Mouse (Mus musculus) lung, adult 2 months (tissue): Measurements from ENCODE around the gene Cdhr5. TPM values are rescaled to one million over a fixed set of nuclear protein-coding genes. Genes with fewer than 3 reads are reported as not detected.
A peak's percentile ranks its signal among the peaks of the same experiment; 100 is the strongest.

Experiments used
- DNase-seq: peaks from one replicate; pipeline ENCODE4 v3.0.0; 2022
- H3K4me1 ChIP-seq: fragments of 200-500 bp; 2 replicates; pipeline ENCODE4 v1.6.1; 2011; ENCODE audit warnings: low read length; ENCODE audit not compliant: control insufficient read depth, insufficient read depth
- H3K4me3 ChIP-seq: fragments of 200-500 bp; replicated peaks from 2 replicates; pipeline ENCODE3; 2011; ENCODE audit warnings: low read depth, mild to moderate bottlenecking, control low read depth, low read length; ENCODE audit errors: extremely low read depth
- CTCF ChIP-seq: fragments of 200-500 bp; IDR thresholded peaks from 2 replicates; pipeline ENCODE4 v1.5.1; 2011; ENCODE audit warnings: mild to moderate bottlenecking, low read length, control low read depth; ENCODE audit not compliant: insufficient read depth
- POLR2A ChIP-seq: fragments of 200-500 bp; IDR thresholded peaks from 2 replicates; pipeline ENCODE4 v1.6.1; 2011; ENCODE audit warnings: low read depth, mild to moderate bottlenecking, control low read depth, low read length, borderline replicate concordance; ENCODE audit errors: extremely low read depth
- WGBS: fragments of 180-500 bp; shearing (Covaris S2); methylation state at CpG from one replicate; pipeline ENCODE4 v1.1.7; 2018; 5-methylcytosine and 5-hydroxymethylcytosine counted together
- polyA plus RNA-seq: library from polyadenylated mRNA; depleted of rRNA; stranded (reverse); fragments of >200 nt; gene quantifications from 2 replicates; pipeline ENCODE4 v1.2.3, GENCODE M21; 2012; rRNA removed

Gene Cdhr5
- polyA plus RNA-seq, 1 experiment = 0.11 TPM

DNA sequence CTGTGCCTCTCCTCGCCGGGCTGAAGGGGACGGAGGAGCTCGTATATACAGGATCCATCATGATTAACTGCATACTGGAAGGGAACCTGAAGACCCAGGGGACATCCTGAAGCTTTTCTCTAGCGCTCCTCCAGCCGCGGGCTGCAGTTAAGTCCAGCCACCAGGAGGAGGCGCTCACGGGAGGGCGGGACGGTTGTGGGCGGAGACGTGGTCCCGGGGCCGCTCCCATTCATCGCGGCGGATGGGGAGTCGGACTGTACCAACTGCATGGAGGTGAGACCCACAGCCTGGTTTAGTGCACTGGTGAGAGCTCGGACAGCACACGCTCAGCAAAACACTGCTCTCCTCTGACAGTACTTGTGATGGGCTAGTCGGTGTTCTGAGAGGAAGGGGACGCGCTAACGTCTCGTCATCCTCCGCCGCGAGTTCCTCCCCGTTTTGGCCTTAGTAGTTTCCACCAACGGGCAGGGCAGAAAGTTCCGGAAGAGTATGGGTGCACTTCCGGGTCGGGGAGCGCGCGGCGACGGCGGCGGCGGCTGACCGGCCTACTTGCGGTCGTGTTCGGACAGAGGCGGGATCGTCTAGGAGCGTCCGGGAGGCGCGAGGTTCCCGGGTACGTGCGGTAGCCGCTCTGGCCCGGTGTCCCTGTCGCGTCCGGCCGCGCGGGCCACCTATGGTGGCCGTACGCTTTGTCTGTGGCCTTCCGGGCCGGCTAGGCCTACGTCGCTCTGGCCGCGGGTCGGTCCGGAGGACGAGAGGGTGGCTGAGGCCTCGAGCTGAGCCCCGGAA lies 48.1 kb downstream of the Cdhr5 start, which contains the start of gene Phrf1:
Gene Phrf1 (plus strand): TSS at position 506 of the 789 bp plus-strand sequence.
- WGBS = under 1% methylated on average over 73 of the region's 76 CpGs
- peaks cover 8% of the 10 kb centered on the region for H3K4me1 ChIP-seq
- peak within 1 kb of the TSS; percentile 70 for H3K4me3 ChIP-seq
- DNase-seq = peak; percentile 93
- TF ChIP-seq POLR2A = peak; percentile 81
- TF ChIP-seq CTCF = peak; percentile 69

GRCm38 (mm10) chr7:141227796-141228195 lies 48.8 kb downstream of the Cdhr5 start:
- H3K4me3 ChIP-seq = no peak overlapping the region
- WGBS = 83% methylated on average over 4 of the region's 4 CpGs

GRCm38 (mm10) chr7:141226535-141226934 lies 50.1 kb downstream of the Cdhr5 start:
- TF ChIP-seq CTCF = no peak
- TF ChIP-seq POLR2A = no peak
- peaks cover 11% of the 10 kb centered on the region for H3K4me1 ChIP-seq
- WGBS = 83% methylated on average over 6 of the region's 6 CpGs

More at GRCm38 (mm10) chr7:141227796-141228195, 48.8 kb downstream of the Cdhr5 start:
- DNase-seq = no peak
- TF ChIP-seq POLR2A = no peak
- peaks cover 8% of the 10 kb centered on the region for H3K4me1 ChIP-seq

DNA sequence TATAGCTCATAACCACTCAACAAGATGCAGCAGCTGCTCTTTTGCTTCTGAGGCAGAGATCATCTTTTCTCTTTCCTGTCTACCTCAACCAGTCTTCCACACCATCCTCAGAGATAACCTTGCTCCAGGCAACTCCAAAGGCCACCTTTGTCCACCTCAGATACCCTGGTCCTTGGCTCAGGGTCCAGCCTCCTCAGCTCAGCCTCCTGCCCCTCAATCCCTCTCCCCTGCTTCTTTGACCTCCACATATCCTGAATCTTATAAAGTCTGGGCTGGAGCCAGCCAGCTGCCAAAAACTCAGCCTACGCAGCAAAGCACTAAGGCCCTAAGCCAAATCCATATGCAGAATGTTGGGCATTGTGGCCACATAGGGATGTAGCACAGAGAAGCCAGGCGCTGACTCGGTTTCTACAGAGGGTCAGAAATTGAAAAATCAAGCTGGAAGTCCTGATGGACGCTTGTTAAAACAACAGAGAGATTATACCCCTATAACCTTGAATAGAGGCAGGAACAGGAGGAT lies 53.8 kb downstream of the Cdhr5 start:
- TF ChIP-seq CTCF (no peak), POLR2A (no peak)
- Histone ChIP-seq H3K4me1 (peaks cover 3% of the 10 kb centered on the region), H3K4me3 (no peak overlapping the region)
- WGBS = 76% methylated on average over 4 of the region's 4 CpGs
- no peak for DNase-seq

More at GRCm38 (mm10) chr7:141226535-141226934, 50.1 kb downstream of the Cdhr5 start:
- no peak overlapping the region for H3K4me3 ChIP-seq
- no peak for DNase-seq

DNA sequence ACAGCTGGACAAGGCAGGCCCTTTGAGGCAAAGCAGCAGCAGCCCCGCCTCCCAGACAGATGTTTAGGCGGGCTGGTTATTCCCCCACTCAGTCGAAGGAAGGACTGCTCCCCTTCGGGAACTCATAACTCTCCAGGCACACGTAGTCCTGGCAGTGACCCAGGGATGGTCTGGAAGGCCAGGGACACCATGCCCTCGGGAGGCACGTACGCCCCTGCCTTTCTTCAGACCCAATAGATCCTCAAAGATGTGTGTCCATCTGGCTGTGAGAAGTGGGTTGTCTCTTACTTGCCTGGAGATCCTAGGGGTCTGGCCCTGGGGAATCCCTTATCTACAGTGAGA lies 54.5 kb downstream of the Cdhr5 start:
- no peak for DNase-seq
- TF ChIP-seq POLR2A = no peak
- TF ChIP-seq CTCF = no peak
- peak overlapping the region; percentile 55 for H3K4me3 ChIP-seq
- peaks cover 6% of the 10 kb centered on the region for H3K4me1 ChIP-seq
- 3% methylated on average over 8 of the region's 8 CpGs for WGBS

DNA sequence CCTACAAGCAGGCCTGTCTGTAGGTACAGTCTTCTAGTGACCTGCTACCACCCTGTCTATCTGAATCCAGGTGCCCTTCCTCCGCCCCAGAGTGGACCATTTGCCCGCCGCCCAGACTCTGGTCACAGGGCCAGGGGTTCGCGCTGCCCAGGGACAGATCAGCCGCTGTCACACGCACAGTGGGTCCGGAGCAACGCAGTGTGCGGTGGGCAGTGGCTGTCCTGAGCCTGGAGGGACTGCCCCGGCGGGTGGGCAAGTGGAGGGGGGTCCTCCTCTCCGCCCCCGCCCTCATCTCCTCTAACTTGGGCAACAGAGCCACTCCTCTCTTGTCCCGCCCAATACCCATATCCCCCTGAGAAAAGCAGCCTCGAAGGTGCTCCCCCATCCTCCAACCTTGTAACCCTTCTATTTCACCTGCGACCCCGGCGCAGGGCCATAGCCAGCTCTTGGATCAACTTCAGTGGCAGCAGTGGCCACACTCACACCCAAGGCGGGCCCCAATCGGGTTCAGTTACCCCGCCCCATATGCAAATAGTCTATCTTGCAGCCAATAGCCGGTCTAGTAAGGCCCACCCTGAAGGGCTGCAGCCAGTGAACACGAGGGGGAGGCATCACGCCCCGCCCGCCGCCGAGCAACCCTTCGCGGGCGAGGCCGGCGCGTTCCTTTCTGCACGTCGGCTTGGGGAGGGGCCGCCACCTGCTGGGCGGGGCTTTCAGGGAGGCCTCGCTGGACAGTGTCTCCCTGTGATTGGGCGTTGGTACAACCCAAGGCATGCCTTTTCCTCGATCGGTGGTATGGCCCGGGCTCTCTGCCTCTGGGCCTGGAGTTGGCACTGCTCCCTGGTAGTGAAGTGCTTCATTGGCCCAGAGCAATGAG lies 55.1 kb downstream of the Cdhr5 start:
- Histone ChIP-seq H3K4me1 (peaks cover 8% of the 10 kb centered on the region), H3K4me3 (peak overlapping the region; percentile 55)
- TF ChIP-seq POLR2A (0 out of 2 replicates have a peak, but pooled peaks have one; percentile 8), CTCF (no peak)
- 10% methylated on average over 43 of the region's 44 CpGs for WGBS
- DNase-seq = peak; percentile 93

- Histone ChIP-seq H3K4me3 (no peak overlapping the region), H3K4me1 (peaks cover 10% of the 10 kb centered on the region)
- WGBS = 58% methylated on average over 1 of the region's 1 CpGs
- TF ChIP-seq POLR2A (no peak), CTCF (no peak)
- DNase-seq = no peak
Measured at GRCm38 (mm10) chr7:141220377-141220776, 56.2 kb downstream of the Cdhr5 start.

DNA sequence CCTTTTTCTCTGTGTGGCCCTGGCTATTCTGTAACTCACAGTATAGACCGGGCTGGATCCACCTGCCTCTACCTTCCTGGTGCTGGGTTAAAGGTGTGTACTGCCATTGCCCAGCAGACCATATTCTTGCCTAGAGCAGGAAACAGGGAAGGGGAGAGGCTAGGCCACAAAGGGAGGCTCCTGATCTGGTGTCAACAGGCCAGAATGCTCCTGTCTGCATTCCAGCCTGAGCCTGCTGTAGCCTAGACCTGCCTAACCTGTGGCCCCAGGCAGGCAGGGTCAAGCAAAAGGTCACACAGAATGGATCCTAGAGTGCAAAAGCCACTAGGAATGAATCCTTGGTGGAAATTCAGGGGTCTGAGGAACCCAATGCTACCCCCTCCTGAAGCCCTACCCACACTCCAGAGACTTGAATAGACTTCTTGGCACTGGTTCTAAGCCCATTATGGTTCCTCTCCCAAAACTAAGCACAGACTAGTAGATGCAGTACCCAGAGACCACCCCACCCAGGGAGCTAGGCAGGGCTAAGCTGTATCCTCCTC lies 57.0 kb downstream of the Cdhr5 start:
- TF ChIP-seq CTCF (no peak), POLR2A (no peak)
- no peak for DNase-seq
- Histone ChIP-seq H3K4me1 (peaks cover 10% of the 10 kb centered on the region), H3K4me3 (no peak overlapping the region)
- WGBS = 93% methylated on average over 1 of the region's 1 CpGs

Other genes starting within 250 kb of the Cdhr5 start
- gene Gm17387, start 247.7 kb downstream of the Cdhr5 start, polyA plus RNA-seq = not detected in 2 replicates
- gene B4galnt4, start 215.7 kb downstream of the Cdhr5 start, polyA plus RNA-seq = 0.33 and 0.36 TPM in 2 replicates
- 23.8 and 47.7 TPM in 2 replicates for gene Pkp3, start 198.6 kb downstream of the Cdhr5 start, polyA plus RNA-seq
- 40.5 and 40.6 TPM in 2 replicates for gene Sigirr, start 176.2 kb downstream of the Cdhr5 start, polyA plus RNA-seq
- gene Ano9, start 159.0 kb downstream of the Cdhr5 start, polyA plus RNA-seq = 2.8 and 10.7 TPM in 2 replicates
- 22.9 and 24.1 TPM in 2 replicates for gene Ptdss2, start 154.4 kb downstream of the Cdhr5 start, polyA plus RNA-seq
- 128 and 195 TPM in 2 replicates for gene Rnh1, start 103.9 kb downstream of the Cdhr5 start, polyA plus RNA-seq
- gene Hras, start 82.8 kb downstream of the Cdhr5 start, polyA plus RNA-seq = 77.3 and 91.5 TPM in 2 replicates
- gene Lrrc56, start 82.6 kb downstream of the Cdhr5 start, polyA plus RNA-seq = 15.8 TPM in 2 replicates
- gene Lmntd2, start 62.7 kb downstream of the Cdhr5 start, polyA plus RNA-seq = 4.4 and 5.6 TPM in 2 replicates
- gene Rassf7, start 60.9 kb downstream of the Cdhr5 start, polyA plus RNA-seq = 87.1 and 92.9 TPM in 2 replicates
- 18.9 and 22.5 TPM in 2 replicates for gene Phrf1, start 48.0 kb downstream of the Cdhr5 start, polyA plus RNA-seq
- 48.8 and 49.7 TPM in 2 replicates for gene Irf7, start 10.3 kb downstream of the Cdhr5 start, polyA plus RNA-seq
- gene Sct, start 2.3 kb upstream of the Cdhr5 start, polyA plus RNA-seq = not detected in 2 replicates
- not detected in 2 replicates for gene Drd4, start 15.2 kb upstream of the Cdhr5 start, polyA plus RNA-seq
- gene Deaf1, start 50.9 kb upstream of the Cdhr5 start, polyA plus RNA-seq = 18.6 and 22.7 TPM in 2 replicates
- 37.2 and 49.2 TPM in 2 replicates for gene Tmem80, start 51.0 kb upstream of the Cdhr5 start, polyA plus RNA-seq
- 112 and 143 TPM in 2 replicates for gene Eps8l2, start 62.1 kb upstream of the Cdhr5 start, polyA plus RNA-seq
- gene Taldo1, start 115.4 kb upstream of the Cdhr5 start, polyA plus RNA-seq = 145 and 204 TPM in 2 replicates
- 57.1 and 64.8 TPM in 2 replicates for gene Gatd1, start 137.3 kb upstream of the Cdhr5 start, polyA plus RNA-seq
- 0.38 and 0.56 TPM in 2 replicates for gene Cend1, start 152.7 kb upstream of the Cdhr5 start, polyA plus RNA-seq
- gene Slc25a22, start 161.1 kb upstream of the Cdhr5 start, polyA plus RNA-seq = 47.3 and 48.6 TPM in 2 replicates
- gene Pidd1, start 167.2 kb upstream of the Cdhr5 start, polyA plus RNA-seq = 6.7 and 7.1 TPM in 2 replicates
- gene Rplp2, start 170.6 kb upstream of the Cdhr5 start, polyA plus RNA-seq = 415 and 591 TPM in 2 replicates
- gene Pnpla2, start 178.4 kb upstream of the Cdhr5 start, polyA plus RNA-seq = 289 and 356 TPM in 2 replicates
- 177 and 239 TPM in 2 replicates for gene Cracr2b, start 184.3 kb upstream of the Cdhr5 start, polyA plus RNA-seq
- gene Cd151, start 190.6 kb upstream of the Cdhr5 start, polyA plus RNA-seq = 537 and 555 TPM in 2 replicates
- 29.0 and 30.9 TPM in 2 replicates for gene Polr2l, start 198.3 kb upstream of the Cdhr5 start, polyA plus RNA-seq
- 91.1 and 150 TPM in 2 replicates for gene Tspan4, start 198.5 kb upstream of the Cdhr5 start, polyA plus RNA-seq